Mouse (Mus musculus) cerebellum, adult 11-12 months (tissue): ENCODE measurements around the gene Runx2.

ENCODE experiments used
- DNase-seq: peaks from one replicate; pipeline ENCODE4 v3.0.0; 2022

The Runx2 gene

DNA sequence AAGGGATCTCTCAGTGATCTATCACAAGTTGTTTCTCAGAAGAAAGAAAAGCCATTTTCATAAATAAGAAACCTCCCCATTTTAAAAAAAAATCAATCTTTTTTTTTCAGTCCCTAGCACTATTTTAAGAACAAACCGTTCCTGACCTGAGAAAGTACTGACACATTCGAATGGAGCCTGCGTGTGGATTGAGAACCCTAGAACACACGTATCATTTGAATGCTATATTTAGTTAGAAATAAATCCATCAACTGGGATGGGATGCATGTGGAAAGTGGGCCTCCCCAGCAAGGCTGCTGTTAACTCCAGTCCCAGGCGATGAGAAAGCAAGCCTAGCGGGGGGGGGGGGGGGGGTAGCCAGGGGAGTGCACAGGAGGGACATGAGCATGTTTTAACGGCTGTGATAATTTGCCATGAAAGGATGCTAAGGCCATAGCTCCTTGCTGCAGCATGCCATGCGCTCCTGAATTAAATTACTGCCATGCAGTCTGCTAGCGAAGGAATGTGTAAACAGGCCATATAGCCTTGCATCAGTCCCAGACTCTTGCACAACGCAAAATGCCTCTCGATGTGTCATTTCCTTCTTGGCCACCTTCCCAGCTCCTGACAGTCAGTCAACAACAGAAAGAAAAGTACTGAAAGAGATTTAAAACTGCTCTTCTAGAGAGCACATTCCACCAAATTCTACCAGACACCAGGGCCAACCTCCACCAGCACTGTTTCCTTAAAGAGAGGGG is 104.9 kb downstream of the Runx2 start:
- no peak for DNase-seq

DNA sequence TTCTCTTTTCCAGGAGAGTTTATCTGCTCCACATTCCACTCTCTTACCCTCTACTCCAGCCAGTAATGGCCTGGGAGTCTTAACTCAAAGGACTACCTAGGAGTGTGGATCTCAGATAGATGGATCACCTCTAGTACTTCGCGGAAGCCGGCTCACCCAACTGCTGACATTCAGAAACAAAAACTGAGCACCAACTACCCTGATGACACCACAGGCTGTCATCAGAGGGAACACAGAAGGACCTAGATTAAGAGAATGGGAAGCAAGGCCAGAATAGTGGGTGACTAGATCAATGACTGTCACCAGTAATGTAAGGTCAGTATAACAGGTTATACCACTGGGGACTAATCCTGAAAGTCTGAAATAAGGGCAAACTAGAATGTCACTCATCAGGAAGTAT is 106.6 kb downstream of the Runx2 start:
- no peak for DNase-seq

DNA sequence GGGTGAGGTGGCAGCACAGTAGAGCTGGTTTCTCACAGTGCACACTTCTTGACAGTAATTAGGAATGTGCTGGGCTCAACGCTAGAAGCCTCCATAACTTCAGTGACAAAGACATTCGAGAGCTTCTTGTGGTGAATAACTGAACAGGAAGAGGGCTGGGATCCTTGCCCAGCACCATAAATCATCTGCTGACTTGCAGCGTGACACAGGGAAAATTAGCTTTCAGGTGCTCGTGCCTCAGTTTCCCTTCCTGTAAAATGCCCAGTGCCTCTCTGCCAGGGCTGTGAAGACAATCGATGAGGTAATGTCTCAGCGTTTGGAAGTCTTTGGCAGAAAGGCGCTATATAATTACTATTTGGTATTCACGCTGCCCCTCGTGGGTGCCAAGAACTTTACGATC is 108.1 kb downstream of the Runx2 start:
- no peak for DNase-seq

DNA sequence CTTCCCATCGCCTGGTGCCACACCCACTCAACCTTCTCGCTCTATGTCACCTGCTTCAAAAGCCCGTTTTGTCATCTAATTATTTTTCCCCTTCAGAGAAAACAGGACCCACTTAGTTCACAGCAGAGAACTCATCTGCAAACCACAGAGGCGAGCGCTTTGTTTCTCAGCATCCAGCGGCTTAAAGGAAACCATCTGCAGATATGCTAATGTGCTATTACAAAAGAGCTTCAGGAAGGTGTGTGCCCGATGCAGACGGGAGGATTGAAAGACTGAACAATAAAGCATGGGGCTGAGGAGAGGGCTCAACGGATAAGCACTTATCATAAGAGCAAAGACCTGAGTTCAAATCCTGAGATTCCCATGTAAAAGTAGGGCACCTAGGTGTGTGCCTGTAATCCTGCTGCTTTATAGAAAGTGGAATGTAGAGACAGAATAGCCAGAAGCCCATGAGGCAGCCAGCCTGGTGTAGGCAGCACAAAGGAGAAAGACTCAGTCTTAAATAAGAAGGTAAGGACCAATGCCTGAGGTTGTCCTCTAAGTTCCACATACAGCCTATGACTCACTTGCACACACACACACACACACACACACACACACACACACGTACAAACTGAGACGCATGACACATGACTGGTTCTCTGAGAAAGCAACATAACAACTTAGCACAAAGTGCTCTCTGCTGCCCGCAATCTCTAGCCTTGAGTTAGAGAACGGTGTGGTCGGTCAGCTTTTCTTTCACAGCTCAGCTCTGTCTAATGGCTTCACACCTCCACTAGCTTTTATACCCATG is 111.9 kb downstream of the Runx2 start:
- no peak for DNase-seq

DNA sequence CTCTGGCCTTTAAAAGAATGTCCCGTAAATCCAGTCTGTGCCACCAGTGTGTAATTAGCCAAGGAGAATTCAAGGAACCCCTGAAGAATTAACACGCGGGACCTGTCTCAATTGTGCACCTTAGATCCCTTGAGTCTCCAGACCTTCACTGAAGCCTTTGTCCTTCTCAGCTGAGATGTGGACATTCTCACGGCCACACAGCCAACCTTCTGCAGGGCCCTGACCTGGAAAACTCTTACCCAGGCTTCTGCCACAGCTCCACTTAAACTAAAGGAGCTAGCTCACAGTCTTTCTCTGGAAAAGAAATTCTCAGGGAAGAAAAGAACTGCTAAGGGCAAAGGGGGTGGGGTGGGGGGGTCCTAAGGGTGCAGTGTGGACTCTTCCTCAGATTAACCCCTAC is 113.1 kb downstream of the Runx2 start:
- DNase-seq: no peak

DNA sequence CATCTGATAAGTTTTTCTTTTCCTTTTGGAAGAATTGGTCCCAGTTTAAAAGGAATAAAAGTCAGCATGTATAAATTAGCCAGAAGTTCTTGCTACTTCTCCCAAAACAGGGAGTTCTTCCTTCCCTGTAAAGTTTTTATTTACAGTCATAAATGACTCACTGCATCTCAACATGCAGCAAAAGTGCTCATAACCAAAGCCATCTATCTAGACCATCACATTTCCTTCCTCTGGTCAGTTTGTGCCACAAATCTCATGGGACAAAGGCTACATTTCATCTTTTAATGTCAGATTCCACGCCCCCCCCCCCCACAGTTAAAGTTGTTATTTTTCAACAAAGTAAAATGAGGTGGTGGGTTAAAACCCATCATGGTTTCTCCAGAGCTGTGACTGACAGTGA is 114.3 kb downstream of the Runx2 start:
- no peak for DNase-seq

DNA sequence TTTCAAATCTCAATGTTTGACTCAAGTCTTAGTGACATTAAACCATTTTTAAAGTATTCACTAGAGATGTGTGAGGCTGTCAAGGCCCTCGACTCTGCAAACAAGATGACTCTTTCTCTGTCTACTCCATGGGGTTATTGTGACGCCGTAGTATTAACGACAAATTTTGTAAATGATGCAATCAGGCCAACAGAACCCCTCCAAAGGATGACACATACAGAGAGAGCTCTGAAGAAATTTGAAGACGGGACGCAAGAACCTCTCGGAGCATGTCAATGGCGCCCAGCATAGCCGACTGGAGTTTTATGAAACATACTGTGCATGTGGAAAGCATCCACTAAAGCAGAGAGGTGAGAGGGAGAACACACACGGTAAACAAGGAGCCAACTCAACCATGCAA is 117.5 kb downstream of the Runx2 start:
- no peak for DNase-seq

DNA sequence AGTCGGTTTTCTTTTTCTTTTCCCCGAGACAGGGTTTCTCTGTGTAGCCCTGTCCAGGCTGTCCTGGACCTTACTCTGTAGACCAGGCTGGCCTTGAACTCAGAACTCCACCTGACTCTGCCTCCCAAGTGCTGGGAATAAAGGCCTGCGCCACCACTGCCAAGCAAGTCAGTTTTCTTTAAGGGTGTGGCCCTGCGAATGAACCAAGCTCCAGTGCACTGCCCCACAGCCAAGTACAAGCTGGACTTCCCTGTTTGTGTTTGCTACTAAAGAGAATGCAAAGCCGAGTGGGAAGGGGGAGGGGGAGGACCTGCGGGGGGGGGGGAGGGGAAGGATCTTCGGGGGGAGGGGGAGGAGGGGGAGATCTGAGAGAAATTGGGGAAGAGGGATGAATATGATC is 121.0 kb downstream of the Runx2 start:
- DNase-seq: no peak

DNA sequence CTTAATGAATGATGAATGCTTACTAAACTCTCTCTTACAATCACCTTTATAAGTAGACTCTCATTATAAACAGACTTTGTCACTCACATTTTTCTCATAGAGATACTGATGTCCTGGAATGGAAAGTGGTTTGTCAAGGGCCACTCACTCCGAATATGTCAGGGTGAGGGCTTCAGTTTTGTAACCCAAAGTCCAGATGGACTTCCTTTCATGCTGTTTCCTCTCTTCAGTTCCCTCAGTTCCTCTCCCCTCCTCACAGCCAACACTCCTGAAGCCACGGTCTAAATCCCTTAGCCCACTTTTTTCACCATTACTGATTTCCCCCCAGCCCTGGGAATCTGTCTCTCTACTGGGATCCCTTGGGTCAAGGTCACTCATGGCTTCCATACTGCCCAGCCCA is 123.1 kb downstream of the Runx2 start:
- no peak for DNase-seq

DNA sequence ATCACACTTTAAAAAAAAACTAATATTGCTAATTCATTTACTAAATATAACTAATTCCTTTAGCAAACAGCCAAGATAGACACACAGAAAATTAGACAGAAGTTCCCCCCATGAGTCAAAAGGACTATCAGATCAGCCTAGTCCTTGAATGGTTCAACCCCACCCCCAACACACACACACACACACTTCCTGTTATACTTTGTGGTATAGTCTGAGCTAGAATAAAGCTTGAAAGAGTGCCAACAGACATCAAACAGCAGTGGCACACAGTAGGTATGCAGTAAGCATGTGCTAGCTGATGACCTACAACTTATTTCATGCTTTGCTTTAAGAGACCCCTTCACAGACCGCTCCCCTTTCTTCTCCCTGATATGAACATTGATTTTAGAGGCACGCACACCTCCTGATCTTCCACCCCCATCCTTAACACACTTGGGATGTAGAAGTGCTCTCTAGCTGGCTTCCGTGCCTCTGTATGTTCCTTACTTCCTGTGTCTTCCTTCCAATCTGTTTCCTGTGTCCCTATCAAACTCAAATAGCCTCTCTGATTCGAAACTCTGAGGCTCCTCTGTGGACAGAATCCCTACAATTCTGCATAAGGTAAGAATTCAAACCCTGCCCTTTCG is 124.1 kb downstream of the Runx2 start:
- no peak for DNase-seq

DNA sequence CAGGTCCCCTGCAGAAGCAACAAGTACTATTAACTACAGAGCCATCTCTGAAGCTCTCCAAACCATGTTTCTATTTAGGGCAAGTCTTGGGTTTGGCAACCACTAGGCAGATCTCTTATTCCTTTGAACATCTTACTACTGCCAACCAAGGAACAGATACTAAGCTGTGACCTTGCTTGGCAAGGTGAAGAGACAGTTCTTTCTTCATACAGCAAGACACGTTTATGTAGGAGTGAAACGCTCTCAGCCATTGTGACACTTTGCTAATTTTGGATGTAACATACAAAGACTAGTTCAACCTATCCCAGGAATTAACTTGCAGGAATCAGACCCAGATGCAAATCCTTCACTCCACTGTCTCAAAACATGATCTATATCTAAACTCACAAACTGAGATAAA is 126.3 kb downstream of the Runx2 start:
- no peak for DNase-seq

DNA sequence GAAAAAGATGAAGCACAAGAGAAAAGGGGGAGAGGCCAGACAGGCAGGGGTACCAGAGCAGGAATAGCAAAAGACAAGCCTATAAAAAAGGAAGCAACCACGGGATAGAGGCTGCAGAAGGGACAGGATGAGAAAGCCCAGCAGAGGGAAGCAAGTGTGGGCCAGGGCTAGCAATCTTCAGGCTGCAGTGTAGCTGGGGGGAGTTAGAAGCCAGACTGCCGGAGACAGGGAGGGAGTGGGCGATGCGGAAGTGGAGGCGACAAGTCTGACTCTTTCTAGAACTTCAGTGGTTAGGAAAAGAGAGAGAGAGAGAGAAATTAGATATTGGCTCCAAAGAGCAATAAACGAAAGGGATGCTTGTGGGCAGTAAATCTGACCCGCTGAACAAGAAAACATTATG is 129.1 kb downstream of the Runx2 start:
- no peak for DNase-seq

DNA sequence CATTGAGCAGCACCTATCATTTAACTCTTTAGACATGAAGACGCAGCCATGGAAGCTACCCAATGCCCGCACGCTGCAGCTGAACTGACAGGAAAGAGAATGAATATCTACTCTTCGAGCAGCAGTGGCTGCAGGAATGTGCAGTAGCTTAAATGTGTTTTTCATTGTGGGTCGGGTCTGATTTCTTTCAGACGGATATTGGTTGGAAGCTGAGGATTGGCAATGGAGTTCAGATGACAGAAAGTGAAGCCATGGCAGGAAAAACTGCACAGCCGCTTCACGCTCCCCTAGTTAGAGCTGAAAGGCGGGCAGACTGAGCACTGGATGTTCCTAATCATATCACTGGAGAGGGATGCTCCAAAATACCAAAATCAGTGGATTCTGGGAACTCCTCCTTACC is 131.6 kb downstream of the Runx2 start:
- no peak for DNase-seq

DNA sequence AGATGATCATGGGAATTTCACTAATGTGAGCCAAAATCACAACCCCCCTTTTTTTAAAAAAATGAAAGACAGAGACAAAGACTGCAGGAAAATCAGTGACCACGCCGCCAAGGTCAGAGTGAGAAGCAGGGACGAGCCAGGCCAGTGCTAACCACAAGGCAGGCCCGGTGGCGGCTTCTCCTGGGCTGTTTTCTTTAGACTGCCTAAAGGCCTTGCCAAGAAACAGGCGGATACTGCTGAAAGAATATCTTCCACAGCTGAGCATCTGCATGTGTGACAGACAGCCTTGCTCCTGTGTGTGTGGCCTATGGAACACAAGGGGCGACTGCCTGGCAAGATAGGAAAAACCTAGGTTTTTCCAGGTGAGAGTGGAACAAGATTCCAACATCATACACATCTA is 136.8 kb downstream of the Runx2 start:
- DNase-seq: no peak

DNA sequence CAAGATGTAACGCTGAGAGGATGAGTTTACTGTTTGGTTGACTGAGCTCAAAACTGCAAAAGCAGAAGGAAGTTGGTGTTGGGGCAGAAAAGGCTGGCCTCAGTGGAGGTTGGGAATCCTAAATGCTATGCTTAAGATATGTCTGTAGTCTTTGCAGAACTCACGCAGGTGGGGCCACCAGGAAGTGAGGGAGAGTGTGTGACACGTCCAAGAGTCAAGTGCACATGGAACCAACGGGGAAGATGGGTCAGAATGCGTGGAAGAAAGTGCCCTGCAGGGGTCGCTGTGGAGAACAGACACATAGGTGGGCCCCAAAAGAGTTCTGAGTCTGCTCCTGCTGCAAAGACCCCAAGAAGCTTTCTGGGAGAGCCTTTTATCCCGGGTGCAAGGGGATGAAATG is 141.8 kb downstream of the Runx2 start:
- DNase-seq: no peak

DNA sequence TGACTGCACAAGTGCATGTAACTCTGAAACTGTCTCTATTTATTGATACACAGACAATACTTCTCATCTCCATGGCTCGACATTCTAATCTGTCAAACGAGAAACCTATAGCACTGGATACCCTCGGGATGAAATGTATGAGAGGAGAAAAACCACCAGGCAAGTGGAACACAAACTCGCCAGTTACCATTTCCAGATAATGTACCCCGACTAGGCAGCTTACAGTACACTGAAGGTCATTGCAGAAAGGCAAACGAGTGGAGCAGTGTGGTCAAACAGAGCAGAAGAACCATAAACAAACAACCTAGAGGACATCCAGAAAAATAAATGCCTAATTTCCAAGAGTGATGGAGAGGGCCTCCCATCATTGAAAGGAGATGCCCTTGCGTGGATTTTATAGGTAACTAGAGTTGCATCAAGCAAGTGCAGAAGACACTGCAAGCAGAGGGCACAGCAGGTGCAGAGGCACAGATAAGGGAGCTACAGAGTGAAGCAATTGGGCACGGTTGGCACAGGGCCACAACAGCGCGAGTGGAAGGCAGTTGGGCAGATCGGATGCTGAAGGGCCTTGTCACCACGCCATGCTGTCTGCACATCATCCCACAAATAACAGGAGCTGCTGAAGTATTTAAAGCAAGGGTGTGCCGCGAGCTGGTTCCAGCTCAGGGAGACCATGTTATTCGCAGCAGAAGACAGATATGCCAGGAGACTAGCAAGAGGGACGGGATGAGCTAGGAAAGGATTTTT is 142.5 kb downstream of the Runx2 start:
- peak; percentile 20 for DNase-seq

DNA sequence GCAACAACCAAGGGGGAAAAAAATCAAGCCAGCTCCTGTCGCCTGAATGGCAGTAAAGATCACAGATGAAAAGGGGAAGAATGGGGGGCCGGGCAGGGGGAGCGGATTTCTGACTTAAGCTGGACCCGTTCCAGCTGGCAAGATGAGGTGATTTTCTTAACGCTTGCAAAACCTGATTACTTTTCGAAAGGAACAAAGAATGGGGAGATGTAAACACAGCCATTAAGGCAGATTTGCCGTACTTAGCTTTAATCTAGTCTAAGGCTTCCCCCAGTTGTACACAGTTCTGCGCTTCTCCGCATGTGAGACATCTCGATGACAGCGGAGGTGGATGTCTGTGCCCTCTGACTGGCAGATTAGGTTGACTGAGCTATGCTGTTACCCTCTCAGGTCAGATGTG is 144.6 kb downstream of the Runx2 start:
- no peak for DNase-seq

DNA sequence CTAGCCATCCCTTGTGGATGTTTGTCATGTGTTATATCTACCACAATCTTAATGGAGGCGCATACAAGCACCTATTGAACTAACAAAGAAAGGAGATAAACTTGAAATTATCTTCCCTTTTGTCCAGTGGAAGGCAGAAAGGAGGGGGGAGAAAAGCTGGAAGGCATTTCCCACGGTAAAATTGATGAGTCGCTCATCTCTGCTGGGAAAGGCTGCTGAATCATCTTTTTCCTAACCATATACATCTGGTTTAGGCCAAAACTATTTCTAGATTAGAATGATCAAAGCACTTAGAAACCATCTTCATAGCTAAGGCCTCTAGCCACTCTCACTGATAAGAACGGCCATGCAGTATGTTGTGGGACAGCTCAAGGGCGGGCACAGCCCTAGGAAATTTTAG is 147.3 kb downstream of the Runx2 start:
- no peak for DNase-seq

DNA sequence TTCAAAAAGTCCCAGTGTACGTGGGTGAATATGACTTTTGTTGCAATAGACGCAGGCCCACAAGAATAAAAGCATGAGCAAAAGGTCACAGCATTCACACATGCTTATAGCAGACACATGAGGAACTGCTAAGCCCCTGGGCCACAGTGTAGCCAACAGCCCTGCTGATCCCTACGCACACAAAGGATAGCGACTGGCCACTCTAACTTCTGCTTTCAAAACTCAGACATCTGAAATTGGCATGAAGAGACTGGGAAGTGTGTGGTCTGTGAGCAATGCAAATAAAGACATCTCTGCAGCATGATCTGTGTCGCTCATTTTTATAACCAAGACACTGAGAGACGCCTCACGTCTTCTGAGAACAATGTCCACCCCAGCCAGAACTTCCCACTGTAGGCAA is 150.7 kb downstream of the Runx2 start:
- DNase-seq: no peak

DNA sequence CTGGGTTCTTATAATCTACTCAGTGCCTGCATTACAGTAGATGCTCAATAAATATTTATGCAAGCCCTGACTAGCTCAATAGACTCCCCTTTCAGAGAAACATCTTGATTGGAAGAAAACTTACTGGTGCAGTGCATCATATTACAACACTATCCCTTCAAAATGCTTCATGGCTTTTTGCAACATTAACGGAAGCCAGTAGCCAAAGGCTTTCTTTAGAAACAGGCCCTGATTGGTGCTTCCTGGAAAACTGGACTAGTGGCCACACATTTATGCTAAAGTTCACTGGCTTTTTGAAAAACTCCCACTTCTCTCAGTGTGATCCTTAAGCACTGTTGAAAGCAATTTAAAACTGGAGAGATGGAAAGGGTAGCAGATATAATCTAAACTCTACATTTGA is 151.4 kb downstream of the Runx2 start:
- DNase-seq: no peak

DNA sequence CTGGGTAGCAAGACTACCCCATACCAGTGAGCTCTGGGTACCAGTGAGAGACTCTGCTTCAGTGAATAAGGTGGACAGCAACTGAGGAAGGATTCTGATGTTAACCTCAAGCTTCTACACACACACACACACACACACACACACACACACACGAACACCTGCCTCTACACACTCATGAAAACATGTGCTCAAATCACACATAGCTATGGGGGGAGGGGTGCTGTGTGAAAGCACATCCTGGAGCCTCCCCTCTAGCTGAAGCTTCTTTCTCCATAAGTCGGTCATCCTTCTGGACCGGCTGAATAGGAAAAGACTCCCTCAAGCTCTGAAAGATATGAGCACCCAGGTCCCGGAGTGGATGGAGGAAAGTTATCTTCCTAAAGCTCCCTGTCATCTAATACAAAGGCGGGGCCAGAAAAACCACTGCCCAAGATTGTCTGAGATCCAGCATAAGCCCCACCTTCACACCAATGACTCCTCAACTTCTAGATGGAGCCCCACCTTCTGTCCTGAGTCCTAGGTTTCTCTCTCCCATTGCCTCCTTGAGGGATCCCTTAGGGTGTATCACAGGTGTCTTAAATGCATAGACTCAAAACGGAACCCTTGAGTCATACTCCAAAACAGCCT is 152.4 kb downstream of the Runx2 start:
- DNase-seq: no peak

DNA sequence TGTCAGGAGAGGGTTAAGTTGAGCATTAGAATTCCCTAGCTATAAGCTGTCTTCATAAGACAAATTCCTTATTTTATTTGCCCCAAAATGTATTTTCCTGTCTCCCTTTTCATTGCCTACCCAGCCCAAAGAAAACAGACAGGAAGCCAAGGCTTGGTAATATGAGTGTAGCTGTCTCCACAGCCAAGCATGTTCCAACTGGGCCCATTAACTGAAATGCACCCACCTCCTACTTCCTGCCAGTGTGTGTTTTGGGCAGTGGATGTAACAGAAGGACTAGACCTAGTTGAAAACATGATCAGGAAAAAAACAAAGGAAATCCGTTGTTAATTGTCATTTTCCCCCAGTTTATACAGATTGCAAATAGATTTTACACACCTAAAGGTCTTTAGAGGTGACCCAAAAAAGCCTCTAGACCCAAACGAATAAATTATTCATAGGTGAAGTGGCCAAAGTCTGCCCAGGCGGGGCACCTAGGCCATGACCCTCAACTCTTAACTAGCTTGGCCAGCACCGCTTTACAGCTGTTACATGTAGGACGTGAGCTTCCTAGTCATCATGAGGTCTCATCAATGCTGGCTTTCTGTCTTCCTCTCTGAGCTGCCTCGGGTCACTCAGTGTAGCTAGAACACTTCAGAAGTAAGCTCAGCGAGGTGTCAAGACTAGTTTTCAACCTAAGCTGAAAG is 154.3 kb downstream of the Runx2 start:
- no peak for DNase-seq
